Mouse (Mus musculus): ENCODE results near the gene Cx3cr1. TPM values are rescaled to one million over a fixed set of nuclear protein-coding genes. Genes with fewer than 3 reads are reported as not detected.

The Cx3cr1 gene
- polyA plus RNA-seq, 1 experiment from 2014 or later = 5.4 TPM

GRCm38 (mm10) chr9:119919858-119920257 is 149.8 kb downstream of the Cx3cr1 start:
- Histone ChIP-seq H3K27me3 (replicated peaks) (no peaks in the 10 kb centered on the region), H3K36me3 (peaks cover 96% of the 10 kb centered on the region), H3K9ac (no peak overlapping the region), H3K9me3 (replicated peaks) (no peaks in the 10 kb centered on the region), H3K4me2 (no peak overlapping the region), H3K27ac (no peak overlapping the region), H3K4me1 (no peaks in the 10 kb centered on the region), H3K4me3 (no peak overlapping the region)
- 89% methylated on average over 1 of the region's 1 CpGs for WGBS (ENCODE audit: insufficient replicate concordance)
- no peak for ATAC-seq

- no peak overlapping the region for H3K4me2 ChIP-seq
- H3K4me1 ChIP-seq = no peaks in the 10 kb centered on the region
- WGBS (ENCODE audit: insufficient replicate concordance) = 76% methylated on average over 13 of the region's 13 CpGs
- no peak overlapping the region for H3K9ac ChIP-seq
- no peak overlapping the region for H3K4me3 ChIP-seq
- no peak overlapping the region for H3K27ac ChIP-seq
- peaks cover 97% of the 10 kb centered on the region for H3K36me3 ChIP-seq
- H3K9me3 ChIP-seq (replicated peaks) = no peaks in the 10 kb centered on the region
- ATAC-seq = no peak
- H3K27me3 ChIP-seq (replicated peaks) = no peaks in the 10 kb centered on the region
These were observed 156.4 kb downstream of the Cx3cr1 start for GRCm38 (mm10) chr9:119913087-119913838.

GRCm38 (mm10) chr9:119909931-119910330 is 159.7 kb downstream of the Cx3cr1 start:
- Histone ChIP-seq H3K4me3 (no peak overlapping the region), H3K4me1 (no peaks in the 10 kb centered on the region), H3K27me3 (replicated peaks) (no peaks in the 10 kb centered on the region), H3K9ac (no peak overlapping the region), H3K36me3 (peaks cover 98% of the 10 kb centered on the region), H3K27ac (no peak overlapping the region), H3K4me2 (no peak overlapping the region), H3K9me3 (replicated peaks) (no peaks in the 10 kb centered on the region)
- WGBS (ENCODE audit: insufficient replicate concordance) = 76% methylated on average over 3 of the region's 3 CpGs
- no peak for ATAC-seq

GRCm38 (mm10) chr9:119908708-119909107 is 161.0 kb downstream of the Cx3cr1 start:
- Histone ChIP-seq H3K4me1 (no peaks in the 10 kb centered on the region), H3K27ac (no peak overlapping the region), H3K36me3 (peaks cover 98% of the 10 kb centered on the region), H3K9ac (no peak overlapping the region), H3K27me3 (replicated peaks) (no peaks in the 10 kb centered on the region), H3K9me3 (replicated peaks) (no peaks in the 10 kb centered on the region), H3K4me2 (no peak overlapping the region), H3K4me3 (no peak overlapping the region)
- 93% methylated on average over 3 of the region's 3 CpGs for WGBS (ENCODE audit: insufficient replicate concordance)
- no peak for ATAC-seq

GRCm38 (mm10) chr9:119902410-119903151 is 167.1 kb downstream of the Cx3cr1 start:
- WGBS (ENCODE audit: insufficient replicate concordance) = 80% methylated on average over 12 of the region's 12 CpGs
- H3K4me1 ChIP-seq = no peaks in the 10 kb centered on the region
- H3K27me3 ChIP-seq (replicated peaks) = no peaks in the 10 kb centered on the region
- H3K27ac ChIP-seq = no peak overlapping the region
- H3K36me3 ChIP-seq = peaks cover 88% of the 10 kb centered on the region
- H3K9ac ChIP-seq = no peak overlapping the region
- H3K4me3 ChIP-seq = no peak overlapping the region
- H3K4me2 ChIP-seq = no peak overlapping the region
- no peak for ATAC-seq
- H3K9me3 ChIP-seq (replicated peaks) = no peaks in the 10 kb centered on the region

- peaks cover 18% of the 10 kb centered on the region for H3K4me1 ChIP-seq
- no peak overlapping the region for H3K4me2 ChIP-seq
- H3K4me3 ChIP-seq = no peak overlapping the region
- peaks cover 60% of the 10 kb centered on the region for H3K36me3 ChIP-seq
- H3K27ac ChIP-seq = no peak overlapping the region
- no peak overlapping the region for H3K9ac ChIP-seq
- no peaks in the 10 kb centered on the region for H3K27me3 ChIP-seq (replicated peaks)
- WGBS (ENCODE audit: insufficient replicate concordance) = 74% methylated on average over 2 of the region's 2 CpGs
- no peak for ATAC-seq
- no peaks in the 10 kb centered on the region for H3K9me3 ChIP-seq (replicated peaks)
These were observed 170.2 kb downstream of the Cx3cr1 start for GRCm38 (mm10) chr9:119899446-119899845.

- Histone ChIP-seq H3K4me3 (peak overlapping the region; percentile 97), H3K27ac (peak overlapping the region; percentile 84), H3K27me3 (replicated peaks) (no peaks in the 10 kb centered on the region), H3K4me1 (peaks cover 25% of the 10 kb centered on the region), H3K36me3 (peaks cover 22% of the 10 kb centered on the region), H3K4me2 (peak overlapping the region; percentile 93), H3K9me3 (replicated peaks) (no peaks in the 10 kb centered on the region), H3K9ac (peak overlapping the region; percentile 93)
- 2% methylated on average over 37 of the region's 71 CpGs for WGBS (ENCODE audit: insufficient replicate concordance)
- peak; percentile 84 for ATAC-seq
These were observed 174.5 kb downstream of the Cx3cr1 start for GRCm38 (mm10) chr9:119895040-119895721.

- H3K9ac ChIP-seq = peak within 1 kb of the TSS; percentile 93
- H3K9me3 ChIP-seq (replicated peaks) = no peaks in the 10 kb centered on the region
- peak within 1 kb of the TSS; percentile 97 for H3K4me3 ChIP-seq
- WGBS (ENCODE audit: insufficient replicate concordance) = 4% methylated on average over 34 of the region's 34 CpGs
- peaks cover 15% of the 10 kb centered on the region for H3K36me3 ChIP-seq
- no peaks in the 10 kb centered on the region for H3K27me3 ChIP-seq (replicated peaks)
- peak within 1 kb of the TSS; percentile 84 for H3K27ac ChIP-seq
- ATAC-seq = peak; percentile 99
- H3K4me2 ChIP-seq = peak within 1 kb of the TSS; percentile 93
- peaks cover 25% of the 10 kb centered on the region for H3K4me1 ChIP-seq
These were observed 175.2 kb downstream of the Cx3cr1 start, which contains the start of gene Wdr48 for GRCm38 (mm10) chr9:119894339-119895009. Gene Wdr48, plus strand, starts transcription at chr9:119894878.

GRCm38 (mm10) chr9:119893881-119894280 is 175.8 kb downstream of the Cx3cr1 start:
- WGBS (ENCODE audit: insufficient replicate concordance) = 74% methylated on average over 5 of the region's 5 CpGs
- ATAC-seq = no peak
- H3K9me3 ChIP-seq (replicated peaks) = no peaks in the 10 kb centered on the region
- H3K9ac ChIP-seq = peak overlapping the region; percentile 68
- peak overlapping the region; percentile 93 for H3K4me2 ChIP-seq
- H3K27me3 ChIP-seq (replicated peaks) = no peaks in the 10 kb centered on the region
- peaks cover 25% of the 10 kb centered on the region for H3K4me1 ChIP-seq
- H3K36me3 ChIP-seq = peaks cover 11% of the 10 kb centered on the region
- H3K4me3 ChIP-seq = peak overlapping the region; percentile 97; the same call in 1 of the 2 replicates
- peak overlapping the region; percentile 84 for H3K27ac ChIP-seq

- WGBS (ENCODE audit: insufficient replicate concordance) = 51% methylated on average over 2 of the region's 2 CpGs
- ATAC-seq = no peak
- H3K27me3 ChIP-seq (replicated peaks) = no peaks in the 10 kb centered on the region
- no peak overlapping the region for H3K4me2 ChIP-seq
- H3K36me3 ChIP-seq = no peaks in the 10 kb centered on the region
- no peak overlapping the region for H3K27ac ChIP-seq
- no peaks in the 10 kb centered on the region for H3K9me3 ChIP-seq (replicated peaks)
- H3K4me3 ChIP-seq = no peak overlapping the region
- no peak overlapping the region for H3K9ac ChIP-seq
- H3K4me1 ChIP-seq = peaks cover 19% of the 10 kb centered on the region
These were observed 179.0 kb downstream of the Cx3cr1 start for GRCm38 (mm10) chr9:119890692-119891091.

- ATAC-seq = no peak
- no peaks in the 10 kb centered on the region for H3K27me3 ChIP-seq (replicated peaks)
- 74% methylated on average over 9 of the region's 9 CpGs for WGBS (ENCODE audit: insufficient replicate concordance)
These were observed 180.2 kb downstream of the Cx3cr1 start for GRCm38 (mm10) chr9:119889446-119889845.

More at GRCm38 (mm10) chr9:119889446-119889845, 180.2 kb downstream of the Cx3cr1 start:
- Histone ChIP-seq H3K9me3 (replicated peaks) (no peaks in the 10 kb centered on the region), H3K4me3 (no peak overlapping the region), H3K9ac (no peak overlapping the region), H3K27ac (no peak overlapping the region), H3K4me2 (no peak overlapping the region), H3K36me3 (no peaks in the 10 kb centered on the region), H3K4me1 (peaks cover 14% of the 10 kb centered on the region)
